Mouse (Mus musculus): ENCODE data around the gene Rbp1.

DNA sequence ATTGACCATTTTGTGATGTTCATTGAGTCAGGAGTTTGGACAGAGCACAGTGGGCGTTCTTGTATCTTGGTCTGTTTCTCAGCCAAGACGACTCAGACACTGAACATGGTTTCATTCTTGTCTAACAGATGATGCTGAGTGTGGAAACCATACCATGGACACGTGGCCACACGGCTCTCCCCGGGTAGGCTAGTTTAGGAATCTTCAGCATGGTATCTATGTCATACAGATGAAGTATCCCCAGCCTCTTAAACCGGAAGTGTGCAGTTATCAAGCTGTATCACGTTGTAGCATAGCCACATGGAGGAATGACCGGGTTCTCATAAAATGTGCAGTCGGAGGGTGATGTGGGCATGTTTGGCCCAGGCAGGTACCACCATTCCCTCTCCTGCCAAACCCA is 42.2 kb upstream of the Rbp1 start:
- TF ChIP-seq POLR2A (IDR thresholded peaks at IDR 0.05; ENCODE audit: insufficient read depth, low read depth, low read length) (no peak), CTCF (IDR thresholded peaks at IDR 0.05; ENCODE audit: insufficient read depth, low read depth, low read length) (no peak)

Measured in olfactory bulb, adult 2 months (tissue).